9 mouse cellular contexts compared by ENCODE assay signal in the genomic region with DNA sequence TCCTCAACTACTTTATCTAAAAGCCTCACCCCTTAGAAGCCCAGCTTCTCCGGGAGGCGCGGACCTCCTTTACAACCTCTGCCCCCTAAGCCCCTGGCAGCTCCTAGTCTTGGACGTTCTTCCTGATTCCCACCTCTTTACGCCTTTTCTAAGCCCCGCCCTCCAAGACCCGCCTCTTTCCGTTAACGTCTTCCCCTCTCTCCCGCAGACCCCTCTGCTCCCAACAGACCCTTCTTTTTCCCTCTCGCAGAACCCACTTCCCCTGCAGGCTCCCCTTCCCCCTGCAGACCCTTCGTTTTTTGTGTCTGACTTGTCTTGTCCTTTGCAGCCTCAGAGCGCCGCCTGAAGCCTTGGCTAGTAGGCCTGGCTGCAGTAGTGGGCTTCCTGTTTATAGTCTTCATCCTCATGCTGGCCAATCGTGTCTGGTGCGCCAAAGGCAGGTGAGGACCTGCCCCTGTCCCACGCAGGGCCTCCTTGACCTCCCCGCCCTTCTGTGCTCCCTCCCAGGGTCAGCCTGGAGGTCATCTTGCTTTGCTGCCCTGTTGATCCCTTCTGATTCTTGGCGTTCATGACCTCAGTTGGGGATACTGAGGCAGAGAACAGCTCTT. TPM values are rescaled to one million over a fixed set of nuclear protein-coding genes. Genes with fewer than 3 reads are reported as not detected.
DNase-seq lines count a peak whose midpoint lies in the region; ATAC-seq lines count a peak whose summit lies in the region.
"Had no signal": no experiment of that assay in that cellular context is flagged by ENCODE, and none has a peak within 500 bp of the region (broad histone marks: within the 10 kb centered on the region; RNA-seq: fewer than 3 reads in every experiment).

No protein-coding gene starts in this region.

- H3K9ac ChIP-seq in forebrain, embryonic 14.5 days (ENCODE audit: low read length): peak overlapping the region; percentile 50; the same call in 1 of the 2 replicates

- H3K4me2 ChIP-seq in forebrain, embryonic 14.5 days (ENCODE audit: low read length): peak overlapping the region; percentile 42

- no peak overlapping the region for H3K4me3 ChIP-seq in forebrain, embryonic 14.5 days (ENCODE audit: low read depth, low read length)
- peak overlapping the region; percentile 33 for H3K4me3 ChIP-seq in macrophage (ENCODE audit: inconsistent target)

- H3K9me3 ChIP-seq in forebrain, embryonic 14.5 days (replicated peaks; ENCODE audit: control insufficient read depth, low read length): no peaks in the 10 kb centered on the region

- no peaks in the 10 kb centered on the region; the same call in 1 of the 2 replicates for H3K4me1 ChIP-seq in forebrain, embryonic 14.5 days (ENCODE audit: control insufficient read depth, insufficient read depth, low read length)

- H3K27ac ChIP-seq in forebrain, embryonic 14.5 days (ENCODE audit: low read depth, low read length): no peak overlapping the region; the same call in 1 of the 2 replicates
- H3K27ac ChIP-seq in macrophage: peak overlapping the region; percentile 48

- 8% methylated on average over 19 of the region's 19 CpGs for WGBS in forebrain, embryonic 14.5 days
- 12% methylated on average over 18 of the region's 19 CpGs for WGBS in macrophage (ENCODE audit: missing documents)

- peak; percentile 67 for DNase-seq in embryo, embryonic 10 days (ENCODE audit: low spot score)
- DNase-seq in embryo, embryonic 11 days: no peak
- DNase-seq in forebrain, embryonic 14.5 days (ENCODE audit: low spot score): no peak
- DNase-seq in kidney, adult 9 months: peak; percentile 64
- DNase-seq in thymus, postnatal 25 days: peak; percentile 77
- no peak for DNase-seq in cerebellum, adult 9-11 months
- no peak for DNase-seq in urinary bladder, postnatal 10 days (ENCODE audit: low spot score)

- H3K36me3 ChIP-seq in forebrain, embryonic 14.5 days (ENCODE audit: control insufficient read depth, insufficient read depth, low read length): peaks cover 12% of the 10 kb centered on the region
- H3K36me3 ChIP-seq in macrophage (ENCODE audit: inconsistent target): peaks cover 11% of the 10 kb centered on the region; the same call in 1 of the 2 replicates

- no peak for ATAC-seq in forebrain, embryonic 14.5 days

- H3K79me2 ChIP-seq in macrophage (ENCODE audit: inconsistent target): peaks cover 15% of the 10 kb centered on the region; the same call in 1 of the 2 replicates

- no peaks in the 10 kb centered on the region for H3K27me3 ChIP-seq in forebrain, embryonic 14.5 days (replicated peaks; ENCODE audit: control insufficient read depth, insufficient read depth, low read length)
- H3K27me3 ChIP-seq: CH12.LX had no signal

RNA-seq across cellular contexts. Expression of a gene that starts 0.7 kb away (rescaled TPM):
- polyA plus RNA-seq in forebrain, embryonic 14.5 days (2014; fragmentation: Nextera tagmentation; extraction: Ambion mirVana): 1.5 and 2.0 TPM in 2 replicates
- 1 to 10 TPM in 19 of 26 experiments, under 1 TPM in 2, not detected in 5; 0.62 to 6.3 (median 2.6) TPM for total RNA-seq in macrophage (2018; cell fraction: chromatin; rRNA removed)
- 10 to 100 TPM in 25 of 26 experiments, 1 to 10 TPM in 1; 9.7 to 17.7 (median 13.3) TPM for total RNA-seq in macrophage (2018; cell fraction: cytosol; rRNA removed)
- total RNA-seq in macrophage (2018; cell fraction: nucleus; rRNA removed): 10 to 100 TPM in 1 of 26 experiments, 1 to 10 TPM in 25; 1.4 to 11.8 (median 5.5) TPM
- polyA plus RNA-seq in macrophage (2018): 9.6 to 21.8 TPM (median 14.6 TPM) in 3 replicates

RNA-seq across cellular contexts. Expression of a gene that starts 4.8 kb away (rescaled TPM):
- 0.65 and 0.69 TPM in 2 replicates for polyA plus RNA-seq in forebrain, embryonic 14.5 days (2014; fragmentation: Nextera tagmentation; extraction: Ambion mirVana)
- total RNA-seq in macrophage (2018; cell fraction: chromatin; rRNA removed): 1 to 10 TPM in 17 of 26 experiments, not detected in 9; 1.1 to 5.7 (median 2.3) TPM
- 1 to 10 TPM in 1 of 26 experiments, under 1 TPM in 7, not detected in 18; 0.22 to 1.1 (median 0.36) TPM for total RNA-seq in macrophage (2018; cell fraction: cytosol; rRNA removed)
- 1 to 10 TPM in 9 of 26 experiments, under 1 TPM in 1, not detected in 16; 0.63 to 8.6 (median 2.8) TPM for total RNA-seq in macrophage (2018; cell fraction: nucleus; rRNA removed)
- 0.57 TPM in 1 of 3 replicates, not detected in the others for polyA plus RNA-seq in macrophage (2018)

RNA-seq across cellular contexts. Expression of a gene that starts 9.3 kb away (rescaled TPM):
- polyA plus RNA-seq in forebrain, embryonic 14.5 days (2014; fragmentation: Nextera tagmentation; extraction: Ambion mirVana): 3.6 and 4.8 TPM in 2 replicates
- 1 to 10 TPM in 22 of 26 experiments, under 1 TPM in 3, not detected in 1; 0.38 to 4.3 (median 2.4) TPM for total RNA-seq in macrophage (2018; cell fraction: chromatin; rRNA removed)
- 1 to 10 TPM in 1 of 26 experiments, under 1 TPM in 25; 0.15 to 1.2 (median 0.53) TPM for total RNA-seq in macrophage (2018; cell fraction: cytosol; rRNA removed)
- 1 to 10 TPM in 25 of 26 experiments, under 1 TPM in 1; 0.81 to 7.0 (median 2.7) TPM for total RNA-seq in macrophage (2018; cell fraction: nucleus; rRNA removed)
- 0.07 to 1.0 TPM (median 0.46 TPM) in 3 replicates for polyA plus RNA-seq in macrophage (2018)

RNA-seq across cellular contexts. Expression of a gene that starts 9.3 kb away (rescaled TPM):
- 78.7 and 78.8 TPM in 2 replicates for polyA plus RNA-seq in forebrain, embryonic 14.5 days (2014; fragmentation: Nextera tagmentation; extraction: Ambion mirVana)
- total RNA-seq in macrophage (2018; cell fraction: chromatin; rRNA removed): 10 to 100 TPM in 20 of 26 experiments, 1 to 10 TPM in 6; 5.0 to 26.5 (median 14.1) TPM
- 10 to 100 TPM; 21.6 to 41.1 (median 29.6) TPM for total RNA-seq in macrophage (2018; cell fraction: cytosol; rRNA removed)
- 10 to 100 TPM in 24 of 26 experiments, 1 to 10 TPM in 2; 9.0 to 30.8 (median 16.6) TPM for total RNA-seq in macrophage (2018; cell fraction: nucleus; rRNA removed)
- 21.0 to 48.1 TPM (median 32.0 TPM) in 3 replicates for polyA plus RNA-seq in macrophage (2018)

RNA-seq across cellular contexts. Expression of a gene that starts 15.2 kb away (rescaled TPM):
- 101 and 109 TPM in 2 replicates for polyA plus RNA-seq in forebrain, embryonic 14.5 days (2014; fragmentation: Nextera tagmentation; extraction: Ambion mirVana)
- total RNA-seq in macrophage (2018; cell fraction: chromatin; rRNA removed): 10 to 100 TPM; 37.1 to 93.5 (median 67.0) TPM
- total RNA-seq in macrophage (2018; cell fraction: cytosol; rRNA removed): 10 to 100 TPM; 14.6 to 29.0 (median 20.0) TPM
- total RNA-seq in macrophage (2018; cell fraction: nucleus; rRNA removed): 10 to 100 TPM; 20.2 to 46.0 (median 34.3) TPM
- polyA plus RNA-seq in macrophage (2018): 12.9 to 17.0 TPM (median 15.3 TPM) in 3 replicates

Comparison
In these comparisons a context has a peak if more than half of its experiments do, and no peak if none do; other contexts are left out.
1. DNase-seq: peak in embryo, embryonic 10 days (single experiment), kidney, adult 9 months (single experiment) and thymus, postnatal 25 days (single experiment); none in embryo, embryonic 11 days (single experiment), forebrain, embryonic 14.5 days (single experiment), cerebellum, adult 9-11 months (single experiment) and urinary bladder, postnatal 10 days (single experiment).